Mouse (Mus musculus) embryo, embryonic 9.5 days (tissue): ENCODE results near the gene B9d2.

ENCODE experiments used
- DNase-seq: peaks from one replicate; pipeline ENCODE4 v3.0.0-alpha.2; 2017; ENCODE audit errors: extremely low spot score

B9d2 gene

DNA sequence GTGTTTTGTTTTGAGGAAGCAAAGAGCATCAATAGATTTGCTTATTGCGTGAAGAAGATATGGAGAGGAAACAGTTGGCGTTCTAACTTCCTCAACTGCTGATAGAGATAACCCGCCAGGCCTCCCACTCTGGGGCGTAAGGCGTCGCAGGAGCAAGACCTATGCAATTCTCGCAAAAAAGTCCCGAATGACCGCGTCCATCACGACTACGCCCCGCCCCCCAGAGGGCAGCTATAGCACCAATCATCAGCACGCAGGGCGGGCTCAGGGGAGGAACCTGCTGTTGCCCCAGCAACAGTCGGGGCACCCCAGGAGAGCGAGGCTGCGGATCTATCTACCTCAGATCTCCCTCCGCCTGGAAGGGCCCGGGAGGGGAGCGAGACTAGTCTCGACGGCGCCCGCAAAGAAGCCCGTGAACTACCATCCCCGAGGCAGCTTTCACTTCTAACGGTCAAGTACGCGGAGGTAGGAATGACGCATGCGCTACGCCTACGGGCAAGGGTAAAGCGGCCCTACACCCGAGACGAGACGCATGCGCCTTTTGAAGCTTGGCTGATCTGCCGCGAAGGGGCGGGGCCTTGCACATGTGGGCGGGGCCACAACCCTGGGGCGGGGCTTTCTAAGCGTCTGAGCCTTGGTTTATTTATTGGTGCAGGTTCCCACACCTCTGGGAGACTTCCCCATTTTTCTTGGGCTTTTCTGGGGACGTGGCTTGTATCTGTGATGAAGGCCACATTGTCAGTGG, at the start of gene B9d2:
Gene B9d2, plus strand, starts transcription at position 267 of the 745 bp plus-strand sequence.
- DNase-seq = peak; percentile 97

DNA sequence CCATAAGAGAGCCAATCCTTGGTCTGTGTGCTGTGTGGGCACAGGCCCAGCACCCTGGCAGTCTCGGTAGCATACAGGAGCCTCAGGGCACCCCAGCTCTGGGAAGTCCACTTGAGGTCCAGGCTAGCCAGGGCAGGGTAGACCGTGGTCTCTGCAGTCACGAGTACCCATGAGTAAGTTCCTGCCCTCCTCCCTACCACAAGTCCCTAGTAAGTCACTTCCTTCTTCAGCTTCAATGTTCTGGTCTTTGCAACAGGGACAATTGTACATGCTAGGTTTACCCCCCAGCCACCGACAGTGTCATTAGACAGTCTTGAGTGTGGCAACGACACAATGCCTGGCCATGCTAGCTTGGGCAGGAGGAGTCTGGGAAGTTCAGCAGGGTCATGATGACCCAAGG, 47.9 kb upstream of the B9d2 start:
- DNase-seq = no peak

GRCm38 (mm10) chr7:25636373-25636772, 44.2 kb upstream of the B9d2 start:
- no peak for DNase-seq

DNA sequence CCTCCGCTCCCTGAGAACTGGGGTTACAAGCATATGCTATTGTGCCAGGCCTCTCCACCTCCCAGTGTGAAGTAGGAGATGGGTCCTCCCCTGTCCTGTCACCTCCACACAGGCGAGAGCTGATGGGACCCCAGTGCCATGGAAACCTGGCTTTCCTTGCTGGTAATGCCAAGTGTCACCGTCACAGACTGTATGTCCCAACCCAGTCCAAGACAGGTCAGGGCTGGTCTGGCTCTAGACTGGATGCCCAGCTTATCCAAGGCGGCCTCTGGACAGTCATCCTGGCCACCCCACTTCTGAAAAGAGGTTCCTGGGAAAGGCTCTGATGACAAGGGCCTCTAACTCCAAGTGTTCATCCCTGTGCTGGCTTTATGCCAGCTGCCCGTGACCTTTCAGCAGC, 43.5 kb upstream of the B9d2 start:
- DNase-seq = no peak

DNA sequence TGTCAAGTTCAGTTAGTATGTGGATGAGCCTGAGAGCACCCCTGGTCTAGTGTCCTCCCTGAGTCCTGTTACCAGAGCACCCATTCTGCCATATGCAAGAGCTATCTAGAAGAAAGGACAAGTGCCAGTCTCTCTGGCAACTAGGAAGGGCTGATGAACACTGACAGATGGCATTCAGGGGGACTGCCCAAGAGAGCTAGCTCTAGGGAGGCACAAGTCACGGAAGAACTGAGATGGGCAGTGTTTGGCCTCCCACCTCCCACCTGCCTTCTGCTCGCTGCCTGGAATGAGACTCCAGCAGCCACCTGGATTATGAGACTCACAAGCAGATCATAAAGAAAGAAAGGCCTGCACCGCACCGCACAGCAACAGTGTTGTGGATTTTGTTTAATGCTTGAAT, 40.8 kb upstream of the B9d2 start:
- no peak for DNase-seq

GRCm38 (mm10) chr7:25644136-25644535, 36.4 kb upstream of the B9d2 start:
- no peak for DNase-seq

GRCm38 (mm10) chr7:25644631-25645030, 35.9 kb upstream of the B9d2 start:
- DNase-seq = no peak

DNA sequence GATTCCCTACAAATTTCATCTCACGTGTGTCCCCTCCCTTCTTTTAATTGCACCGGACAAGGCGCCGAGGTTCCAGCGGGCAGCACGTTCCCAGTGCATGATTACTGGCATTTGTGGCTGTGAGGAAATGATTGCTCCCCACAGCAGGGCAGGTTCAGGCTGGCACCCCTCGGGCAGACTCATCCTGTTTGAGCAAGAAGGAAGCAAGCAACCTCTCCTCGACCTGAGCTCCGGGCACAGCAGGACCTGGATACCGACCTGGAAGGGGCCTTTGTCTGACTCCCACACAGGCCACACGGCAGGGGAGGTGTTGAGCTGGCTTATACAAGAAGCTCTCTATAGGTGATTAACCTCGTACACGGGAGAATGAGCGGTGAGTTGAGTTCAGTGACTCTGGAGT, 35.5 kb upstream of the B9d2 start:
- no peak for DNase-seq

DNA sequence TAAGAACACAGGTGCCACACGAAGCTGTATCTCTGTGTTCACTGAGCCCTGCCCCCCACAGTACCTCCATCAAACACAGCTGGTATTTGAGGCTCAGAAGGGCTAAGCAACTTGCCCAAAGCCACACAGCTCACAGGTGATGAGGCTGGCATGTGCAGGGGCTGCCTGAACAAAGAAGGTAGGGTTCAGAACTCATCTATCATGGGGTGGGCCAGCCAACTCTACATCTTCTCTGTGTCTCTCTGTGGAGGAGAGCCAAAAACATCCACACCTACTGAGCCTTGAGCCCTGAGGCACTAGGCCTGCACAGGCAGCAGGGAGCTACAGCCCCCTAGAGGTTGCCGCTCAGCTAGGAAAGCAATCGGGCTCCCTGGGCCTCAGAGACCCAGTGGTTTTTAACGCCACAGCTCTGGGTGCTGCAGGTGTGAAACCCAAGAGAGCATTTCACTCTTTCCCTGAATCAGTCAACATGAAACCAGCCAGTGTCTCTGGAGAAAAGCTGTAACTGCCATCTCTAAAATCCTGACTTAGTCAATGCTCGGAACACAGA, 32.9 kb upstream of the B9d2 start:
- no peak for DNase-seq

DNA sequence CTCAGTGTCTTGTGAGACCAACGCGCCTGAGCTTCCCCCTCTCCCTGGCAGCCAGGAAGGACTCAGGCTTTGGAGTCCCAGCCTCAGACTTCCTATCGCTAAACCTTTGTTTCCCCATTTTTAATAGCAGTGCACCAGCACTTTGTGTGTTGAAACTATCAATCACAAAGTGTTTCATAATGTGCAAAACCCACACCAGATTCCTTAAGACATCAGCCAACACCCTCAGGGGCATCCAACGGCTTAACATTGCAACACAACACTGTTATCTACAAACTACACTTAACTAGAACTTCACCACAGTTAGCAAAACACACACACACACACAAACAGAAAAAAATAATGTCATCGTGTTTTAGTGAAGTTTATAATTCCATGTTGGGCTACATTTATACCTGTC, 30.7 kb upstream of the B9d2 start:
- no peak for DNase-seq

- DNase-seq = no peak
Observed at GRCm38 (mm10) chr7:25651281-25651680, 29.3 kb upstream of the B9d2 start.

DNA sequence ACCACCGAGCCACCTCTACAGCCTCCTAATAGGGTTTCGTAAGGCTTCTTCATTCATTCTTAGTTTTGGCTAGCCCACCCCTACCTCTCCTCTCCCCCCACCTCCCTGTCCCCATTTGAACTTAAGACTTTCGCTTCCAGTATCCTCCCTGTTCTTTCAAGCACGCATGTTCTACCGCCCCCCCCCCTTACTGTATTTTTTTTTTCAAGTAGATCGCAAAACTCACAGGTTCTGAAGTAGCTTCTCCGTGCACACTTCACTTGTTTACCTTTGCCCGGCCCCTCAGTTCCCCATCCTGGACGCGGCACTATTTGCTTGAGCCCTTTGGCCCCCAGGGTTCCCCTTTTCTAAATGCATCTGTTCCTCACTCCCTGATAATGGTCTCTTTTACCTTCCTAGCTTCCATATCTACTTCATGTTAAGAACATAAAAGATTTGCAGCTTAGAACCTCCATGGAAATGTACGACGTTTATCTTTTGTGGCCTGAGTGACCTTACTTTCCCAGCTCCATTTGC, 28.3 kb upstream of the B9d2 start:
- no peak for DNase-seq

DNA sequence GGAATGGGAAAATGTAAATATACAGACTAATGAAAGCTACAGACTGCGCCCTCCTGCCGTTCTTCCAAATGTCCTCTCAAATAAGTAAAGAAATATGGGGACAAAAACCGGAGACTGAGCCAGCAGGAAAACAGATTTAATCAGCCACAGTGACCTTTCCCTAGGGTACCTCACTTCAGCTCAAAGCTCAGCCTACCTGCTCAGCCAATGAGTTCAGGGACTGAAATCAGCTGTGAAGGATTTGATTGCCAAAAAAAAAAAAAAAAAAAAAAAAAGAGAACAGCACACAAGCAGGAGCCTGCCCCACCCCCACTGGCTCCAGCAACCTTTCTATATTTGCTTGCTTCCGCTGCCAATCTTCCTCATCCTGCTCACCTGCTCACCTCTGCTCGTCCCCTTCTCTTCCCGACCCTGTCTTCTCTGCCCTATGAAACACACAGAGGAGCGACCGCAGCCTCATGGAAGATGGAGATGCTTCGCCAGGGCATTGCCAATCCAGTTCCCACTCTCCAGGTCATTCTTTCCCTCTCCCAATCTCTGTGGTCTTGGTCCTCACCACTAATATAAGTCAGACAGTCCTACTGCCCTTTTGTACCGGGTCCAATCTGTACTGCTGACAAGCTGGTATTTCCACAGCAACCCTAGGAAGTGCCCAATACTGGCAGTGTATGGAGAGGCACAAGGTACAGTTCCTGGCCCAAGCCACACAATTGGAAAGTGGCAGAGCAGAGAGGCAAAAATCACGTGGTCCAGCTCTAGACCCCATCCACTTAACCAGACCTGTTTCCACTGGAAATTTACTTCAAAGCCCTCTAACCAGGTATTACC, 24.8 kb upstream of the B9d2 start:
- DNase-seq = no peak

DNA sequence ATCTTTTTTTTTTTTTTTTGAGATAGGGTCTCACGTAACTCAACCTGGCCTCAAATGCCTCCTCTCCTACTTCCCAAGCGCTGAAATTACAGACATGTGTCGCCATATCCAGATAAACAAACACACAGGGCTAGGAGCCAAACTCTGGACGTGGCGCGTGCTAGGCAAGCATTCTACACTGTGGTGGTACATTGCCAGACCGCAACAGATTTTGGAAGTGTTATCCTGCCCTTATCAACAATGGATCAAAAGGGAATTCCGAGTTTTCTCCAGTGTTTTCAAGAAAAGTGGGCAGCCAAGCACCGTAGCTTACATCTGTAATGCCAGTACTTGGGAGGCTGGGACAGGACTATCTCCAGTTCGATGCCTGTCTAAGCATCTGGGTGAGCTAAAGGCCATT, 22.8 kb upstream of the B9d2 start:
- no peak for DNase-seq

- peak; percentile 98 for DNase-seq
Observed at GRCm38 (mm10) chr7:25658657-25659472, 21.7 kb upstream of the B9d2 start, which contains the start of the genes Bckdha and Exosc5. TSS of gene Bckdha (minus strand) at chr7:25658981. TSS of gene Exosc5 (plus strand) at chr7:25659164.

DNA sequence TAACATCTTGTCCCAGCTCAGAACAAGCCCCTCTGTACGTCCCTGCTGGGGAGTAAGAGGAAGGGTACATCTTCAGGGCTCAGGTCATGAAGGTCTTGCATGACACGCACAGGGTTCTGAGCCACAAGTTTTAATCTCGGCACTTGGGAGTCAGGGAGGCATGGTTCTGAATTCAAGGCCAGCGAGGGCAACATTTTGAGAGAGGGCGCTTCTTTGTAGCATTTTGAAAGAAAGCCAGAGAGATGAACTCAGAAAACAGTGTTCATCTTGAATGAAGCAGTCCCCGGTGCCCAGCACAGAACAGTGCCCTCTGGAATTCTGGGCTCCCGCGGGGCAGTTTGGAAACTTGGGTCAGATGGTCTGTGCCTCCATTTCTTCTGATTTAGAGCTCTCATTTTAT, 14.2 kb upstream of the B9d2 start:
- DNase-seq = no peak

GRCm38 (mm10) chr7:25669158-25669557, 11.4 kb upstream of the B9d2 start:
- DNase-seq = no peak

GRCm38 (mm10) chr7:25669631-25670030, 10.9 kb upstream of the B9d2 start:
- no peak for DNase-seq

GRCm38 (mm10) chr7:25670096-25670495, 10.5 kb upstream of the B9d2 start:
- DNase-seq = no peak

- no peak for DNase-seq
Observed at GRCm38 (mm10) chr7:25671686-25672085, 8.9 kb upstream of the B9d2 start.

GRCm38 (mm10) chr7:25672442-25672841, 8.1 kb upstream of the B9d2 start:
- DNase-seq = no peak

- no peak for DNase-seq
Observed at GRCm38 (mm10) chr7:25674297-25674696, 6.3 kb upstream of the B9d2 start.
